Mouse (Mus musculus) liver, embryonic 16.5 days (tissue): ENCODE data around the gene Pigt. TPM values are rescaled to one million over a fixed set of nuclear protein-coding genes. Genes with fewer than 3 reads are reported as not detected.
A peak's percentile ranks its signal among the peaks of the same experiment; 100 is the strongest.

Experiments used
- ATAC-seq: fragments of 200-750 bp; cut with Nextera tagmentation; 2 replicates; pipeline ENCODE4 v1.8.0; 2017; ENCODE audit warnings: low read depth, mild to moderate bottlenecking, moderate number of reproducible peaks, moderate library complexity
- H3K27ac ChIP-seq: fragments of 300-500 bp; sonication (generic); 2 replicates; pipeline ENCODE4 v1.5.1; 2014; ENCODE audit warnings: mild to moderate bottlenecking, low read length
- H3K27me3 ChIP-seq: fragments of 300-500 bp; sonication (generic); 2 replicates; pipeline ENCODE4 v1.6.1; 2014; ENCODE audit warnings: low read depth, low read length, mixed read lengths; ENCODE audit not compliant: control insufficient read depth, insufficient read depth
- H3K36me3 ChIP-seq: fragments of 300-500 bp; sonication (generic); 2 replicates; pipeline ENCODE4 v1.6.1; 2014; ENCODE audit warnings: mild to moderate bottlenecking; ENCODE audit not compliant: control insufficient read depth, insufficient read depth
- H3K4me1 ChIP-seq: fragments of 300-500 bp; sonication (generic); 2 replicates; pipeline ENCODE4 v1.6.1; 2014; ENCODE audit warnings: low read depth, low read length, mixed read lengths; ENCODE audit not compliant: control insufficient read depth
- H3K4me2 ChIP-seq: fragments of 300-500 bp; sonication (generic); 2 replicates; pipeline ENCODE4 v1.6.1; 2014; ENCODE audit warnings: low read depth, low read length, mixed read lengths
- H3K4me3 ChIP-seq: fragments of 300-500 bp; sonication (generic); 2 replicates; pipeline ENCODE4 v1.5.1; 2014; ENCODE audit warnings: low read depth, mild to moderate bottlenecking, low read length
- H3K9ac ChIP-seq: fragments of 300-500 bp; sonication (generic); 2 replicates; pipeline ENCODE4 v1.6.1; 2014; ENCODE audit warnings: low read depth, low read length
- H3K9me3 ChIP-seq: fragments of 300-500 bp; sonication (generic); replicated peaks from 2 replicates; pipeline ENCODE4 v1.6.1; 2016; ENCODE audit warnings: low read length; ENCODE audit not compliant: control insufficient read depth
- WGBS: fragments of 180-500 bp; shearing (Covaris S2); extraction: QIAGEN DNeasy Blood & Tissue Kit; methylation state at CpG from one replicate; pipeline ENCODE4 v1.1.7; 2014; ENCODE audit not compliant: insufficient replicate concordance; 5-methylcytosine and 5-hydroxymethylcytosine counted together
- polyA plus RNA-seq: library from polyadenylated mRNA; unstranded; fragments of >200 nt; fragmentation: Nextera tagmentation; extraction: Ambion mirVana; gene quantifications from 2 replicates; pipeline ENCODE4 v1.2.1, GENCODE M21; 2015

The Pigt gene
- polyA plus RNA-seq, 1 experiment from 2014 or later: 24.0 TPM

DNA sequence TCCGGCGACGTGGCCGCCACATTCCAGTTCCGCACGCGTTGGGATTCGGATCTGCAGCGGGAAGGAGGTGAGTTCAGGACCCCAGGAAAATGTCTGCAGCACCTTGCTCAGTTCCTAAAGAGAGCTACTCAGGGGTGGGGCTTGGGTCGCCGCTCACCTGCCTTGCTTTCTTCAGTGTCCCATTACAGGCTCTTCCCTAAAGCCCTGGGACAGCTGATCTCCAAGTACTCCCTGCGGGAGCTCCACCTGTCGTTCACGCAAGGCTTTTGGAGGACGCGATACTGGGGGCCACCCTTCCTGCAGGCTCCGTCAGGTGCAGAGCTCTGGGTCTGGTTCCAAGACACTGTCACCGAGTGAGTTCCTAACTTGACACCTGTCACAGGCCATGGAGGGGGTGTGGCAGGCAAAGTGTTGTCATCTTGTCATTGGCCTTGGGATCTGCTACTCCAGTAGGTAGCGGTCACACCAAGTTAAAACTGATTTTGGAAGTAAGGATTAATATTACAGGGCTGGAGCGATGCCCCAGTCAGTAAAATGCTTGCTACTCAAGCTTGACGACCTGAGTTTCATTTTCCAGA lies 460 bp downstream of the Pigt start:
- peak overlapping the region; percentile 87 for H3K4me3 ChIP-seq
- peak; percentile 45 for ATAC-seq
- peaks cover 14% of the 10 kb centered on the region for H3K4me1 ChIP-seq
- H3K27me3 ChIP-seq: no peaks in the 10 kb centered on the region
- peak overlapping the region; percentile 75 for H3K9ac ChIP-seq
- 4% methylated on average over 21 of the region's 21 CpGs for whole genome bisulfite sequencing
- H3K36me3 ChIP-seq: peaks cover 15% of the 10 kb centered on the region
- H3K9me3 ChIP-seq: no peaks in the 10 kb centered on the region
- H3K27ac ChIP-seq: peak overlapping the region; percentile 10; the same call in 1 of the 2 replicates
- H3K4me2 ChIP-seq: peak overlapping the region; percentile 93

DNA sequence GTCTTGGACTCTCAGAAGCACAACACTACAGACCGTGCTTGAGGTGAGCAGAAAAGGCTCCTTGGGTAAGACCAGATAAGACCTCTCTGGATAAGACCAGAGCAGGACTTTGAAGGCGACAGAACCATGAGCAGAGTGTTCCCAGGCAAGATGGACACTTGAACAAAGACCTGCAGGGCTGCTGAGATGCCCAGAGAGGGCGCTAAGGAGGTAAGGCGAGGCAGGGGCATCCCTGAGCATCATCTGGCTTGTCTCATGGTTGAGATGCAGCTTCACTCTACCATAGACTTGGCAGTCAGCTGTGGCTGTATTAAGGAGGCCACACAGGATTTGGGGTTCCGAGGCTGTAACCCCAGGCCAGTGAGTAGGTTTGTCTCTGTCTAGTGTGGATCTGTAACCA lies 2.0 kb downstream of the Pigt start:
- Histone ChIP-seq H3K9me3 (0 out of 2 replicates have a peak, but pooled peaks cover 2% of the 10 kb centered on the region), H3K36me3 (peaks cover 29% of the 10 kb centered on the region), H3K4me1 (peaks cover 14% of the 10 kb centered on the region), H3K9ac (no peak overlapping the region), H3K4me3 (no peak overlapping the region), H3K27ac (no peak overlapping the region), H3K27me3 (no peaks in the 10 kb centered on the region), H3K4me2 (no peak overlapping the region)
- WGBS: 61% methylated on average over 5 of the region's 5 CpGs
- ATAC-seq: no peak

DNA sequence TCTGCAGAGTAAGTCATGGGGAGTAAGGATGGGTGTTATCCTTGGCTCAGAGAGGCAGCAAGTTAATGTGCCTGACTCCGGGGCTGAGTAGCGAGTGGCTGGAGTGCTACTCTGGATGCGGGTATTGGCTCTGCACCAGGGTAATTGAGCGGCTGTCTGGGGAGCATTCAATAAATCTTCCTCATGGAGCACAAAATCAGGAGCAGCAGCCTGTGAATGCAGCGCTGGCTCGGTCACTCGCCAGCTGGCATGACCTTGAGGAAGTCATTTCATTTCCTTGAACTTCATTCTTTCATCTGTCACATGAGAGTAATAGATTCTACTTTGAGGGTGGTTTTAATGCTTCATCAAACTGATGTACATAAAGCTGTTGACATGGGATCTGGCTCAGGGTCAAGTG lies 3.2 kb downstream of the Pigt start:
- Histone ChIP-seq H3K27me3 (no peaks in the 10 kb centered on the region), H3K9me3 (peaks cover 4% of the 10 kb centered on the region; the same call in 1 of the 2 replicates), H3K36me3 (peaks cover 38% of the 10 kb centered on the region), H3K4me1 (peaks cover 14% of the 10 kb centered on the region), H3K4me2 (no peak overlapping the region), H3K9ac (no peak overlapping the region), H3K27ac (no peak overlapping the region), H3K4me3 (no peak overlapping the region)
- 85% methylated on average over 7 of the region's 7 CpGs for WGBS
- ATAC-seq: no peak

DNA sequence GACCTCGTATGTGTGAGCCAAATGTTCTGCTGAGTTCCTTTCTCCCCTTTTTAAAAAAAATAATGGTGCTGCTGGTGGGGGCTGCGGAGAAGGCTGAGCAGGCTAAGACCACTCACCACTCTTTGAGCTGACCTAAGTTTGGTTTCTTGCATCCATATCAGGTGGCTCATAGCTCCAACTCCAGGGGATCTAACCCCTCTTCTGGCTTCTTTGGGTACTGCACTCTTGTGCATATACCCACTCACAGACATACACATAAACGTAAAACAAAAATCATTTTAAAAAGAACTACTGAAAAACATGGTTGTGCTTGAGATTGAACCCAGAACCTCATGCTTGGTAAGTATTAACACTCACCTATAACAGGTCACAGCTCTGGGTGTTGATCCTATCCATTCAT lies 7.6 kb downstream of the Pigt start:
- Histone ChIP-seq H3K36me3 (peaks cover 38% of the 10 kb centered on the region), H3K27me3 (no peaks in the 10 kb centered on the region), H3K4me1 (no peaks in the 10 kb centered on the region), H3K27ac (no peak overlapping the region), H3K4me3 (no peak overlapping the region), H3K9me3 (peaks cover 4% of the 10 kb centered on the region; the same call in 1 of the 2 replicates), H3K4me2 (no peak overlapping the region), H3K9ac (no peak overlapping the region)
- 83% methylated on average over 3 of the region's 3 CpGs for WGBS
- no peak for ATAC-seq

DNA sequence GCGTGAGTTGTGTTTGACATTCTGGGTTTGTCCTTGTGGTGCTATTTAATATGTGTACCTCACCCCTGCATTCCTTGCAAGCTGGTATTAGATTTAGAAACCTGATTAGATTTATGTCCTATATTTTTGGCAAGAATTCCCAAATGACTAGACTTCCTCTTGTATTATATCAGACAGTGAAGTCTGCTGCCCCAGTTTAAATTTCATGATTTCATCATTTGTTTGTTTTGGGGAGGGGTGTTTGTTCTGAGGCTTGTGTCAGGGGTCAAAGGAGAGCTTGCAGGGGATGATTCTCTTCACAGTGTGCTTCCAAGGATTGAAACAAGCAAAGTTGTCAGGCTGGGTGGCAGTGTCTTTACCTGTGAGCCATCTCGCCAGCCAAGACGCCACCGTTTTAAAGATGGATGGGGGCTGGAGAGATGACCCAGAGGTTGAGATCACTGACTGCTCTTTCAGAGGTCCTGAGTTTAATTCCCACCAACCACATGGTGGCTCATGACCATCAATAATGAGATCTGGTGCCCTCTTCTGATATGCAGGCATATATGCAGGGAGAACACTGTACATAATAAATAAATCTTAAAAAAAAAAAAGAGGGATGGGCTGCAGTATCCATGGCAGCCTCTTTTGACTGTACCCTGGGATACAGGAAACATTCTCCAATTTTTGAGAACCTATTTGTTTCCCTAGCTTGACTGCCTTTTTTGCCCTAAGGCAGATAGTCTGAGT lies 8.5 kb downstream of the Pigt start:
- H3K4me3 ChIP-seq: no peak overlapping the region
- no peaks in the 10 kb centered on the region for H3K27me3 ChIP-seq
- peak; percentile 71 for ATAC-seq
- H3K4me1 ChIP-seq: no peaks in the 10 kb centered on the region
- H3K9ac ChIP-seq: no peak overlapping the region
- H3K27ac ChIP-seq: peak overlapping the region; percentile 33; the same call in 1 of the 2 replicates
- peaks cover 4% of the 10 kb centered on the region; the same call in 1 of the 2 replicates for H3K9me3 ChIP-seq
- H3K4me2 ChIP-seq: 0 out of 2 replicates have a peak overlapping the region, but pooled peaks have one; percentile 19
- peaks cover 33% of the 10 kb centered on the region for H3K36me3 ChIP-seq
- WGBS: 58% methylated on average over 4 of the region's 4 CpGs

DNA sequence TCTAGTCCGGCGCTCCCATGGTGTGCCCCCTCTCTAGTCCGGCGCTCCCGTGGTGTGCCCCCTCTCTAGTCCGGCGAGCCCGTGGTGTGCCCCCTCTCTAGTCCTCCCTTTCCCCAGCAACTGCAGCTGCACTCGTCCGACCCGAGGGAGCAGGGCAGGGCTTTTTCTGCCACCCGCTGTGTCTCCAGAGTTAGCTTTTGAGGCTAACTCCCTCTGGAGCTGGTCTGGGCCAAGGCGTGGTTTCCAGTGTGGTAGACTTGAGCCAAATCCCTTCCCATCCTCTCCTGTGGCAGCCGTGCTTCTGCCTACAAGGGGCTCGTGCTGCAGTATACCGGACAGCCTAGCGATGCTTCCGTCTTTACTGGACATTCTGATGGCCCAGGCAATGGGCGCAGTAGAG lies 10.5 kb downstream of the Pigt start:
- Histone ChIP-seq H3K4me1 (no peaks in the 10 kb centered on the region; the same call in 1 of the 2 replicates), H3K9ac (no peak overlapping the region), H3K4me3 (no peak overlapping the region), H3K27ac (no peak overlapping the region), H3K36me3 (peaks cover 23% of the 10 kb centered on the region), H3K27me3 (no peaks in the 10 kb centered on the region), H3K9me3 (peaks cover 4% of the 10 kb centered on the region; the same call in 1 of the 2 replicates), H3K4me2 (no peak overlapping the region)
- WGBS: 86% methylated on average over 19 of the region's 19 CpGs
- ATAC-seq: no peak

DNA sequence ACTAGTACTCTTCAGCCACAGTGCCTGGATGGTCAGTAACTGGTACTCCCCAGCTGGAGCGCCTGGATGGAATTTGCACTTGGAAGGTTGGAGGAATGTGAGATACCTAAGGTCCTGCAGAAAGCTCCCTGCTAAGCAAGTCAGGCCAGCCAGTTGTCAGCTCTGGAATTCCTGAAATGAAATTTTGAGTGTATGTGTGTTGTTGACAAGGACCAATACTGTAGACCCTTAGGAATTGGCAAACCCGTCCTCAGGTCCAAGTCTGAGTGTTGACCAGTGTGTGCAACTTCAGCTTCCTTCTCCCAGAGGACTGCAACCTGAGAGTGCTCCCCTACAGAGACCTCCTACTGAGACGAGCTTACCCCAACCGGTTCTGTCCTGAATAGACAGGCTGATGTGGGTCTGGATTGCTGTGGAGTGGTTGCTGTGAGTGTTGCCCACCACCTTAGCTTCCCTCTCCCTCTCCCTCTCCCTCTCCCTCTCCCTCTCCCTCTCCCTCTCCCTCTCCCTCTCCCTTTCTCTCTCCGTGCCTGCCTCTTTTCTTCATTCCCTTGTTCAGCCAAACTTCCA lies 13.4 kb downstream of the Pigt start:
- Histone ChIP-seq H3K4me1 (no peaks in the 10 kb centered on the region; the same call in 1 of the 2 replicates), H3K4me2 (no peak overlapping the region), H3K9ac (no peak overlapping the region), H3K4me3 (no peak overlapping the region), H3K27me3 (no peaks in the 10 kb centered on the region), H3K27ac (no peak overlapping the region), H3K36me3 (no peaks in the 10 kb centered on the region), H3K9me3 (no peaks in the 10 kb centered on the region)
- no peak for ATAC-seq
- WGBS: 33% methylated on average over 4 of the region's 5 CpGs

DNA sequence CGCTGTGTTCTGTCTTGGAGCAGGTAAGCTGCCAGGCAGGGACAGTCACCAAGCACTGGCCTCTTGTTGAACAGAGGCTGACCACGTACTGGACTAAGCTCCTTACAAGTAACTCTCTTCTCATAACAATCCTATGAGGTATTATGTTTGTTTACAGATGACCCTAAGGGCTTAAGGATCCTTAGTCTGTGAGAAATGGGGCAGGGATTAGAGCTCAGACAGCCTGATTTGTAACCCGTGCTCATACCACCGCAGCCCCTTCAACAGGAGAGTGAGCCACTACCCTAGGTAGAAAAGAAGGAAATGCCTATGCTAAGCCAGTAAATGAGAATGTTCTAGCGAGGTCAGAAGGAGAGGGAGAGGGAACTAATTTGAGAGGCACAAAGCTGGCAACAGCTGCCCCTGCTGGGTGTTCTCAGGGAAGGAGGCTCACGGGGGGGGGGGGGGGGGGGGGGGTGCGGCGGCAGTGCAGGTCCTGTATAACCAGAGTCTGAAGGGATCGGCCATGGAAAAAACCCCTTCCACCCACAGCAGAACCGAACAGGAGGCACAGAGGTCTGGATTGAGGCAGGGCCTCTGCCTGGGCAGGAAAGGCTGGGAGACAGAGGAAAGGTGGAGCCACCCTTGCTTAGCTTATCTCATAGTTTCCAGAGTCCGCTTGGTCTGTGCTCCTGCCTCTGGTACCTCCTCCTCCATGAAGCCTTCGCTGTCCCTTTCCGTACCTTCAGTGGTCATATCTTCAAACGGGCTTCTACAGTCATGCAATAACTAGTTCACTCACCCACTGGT lies 15.0 kb downstream of the Pigt start:
- WGBS: 33% methylated on average over 13 of the region's 14 CpGs
- no peaks in the 10 kb centered on the region; the same call in 1 of the 2 replicates for H3K4me1 ChIP-seq
- ATAC-seq: no peak
- no peak overlapping the region for H3K4me3 ChIP-seq
- H3K27ac ChIP-seq: no peak overlapping the region
- no peak overlapping the region for H3K4me2 ChIP-seq
- H3K9ac ChIP-seq: no peak overlapping the region
- no peaks in the 10 kb centered on the region for H3K36me3 ChIP-seq
- H3K27me3 ChIP-seq: no peaks in the 10 kb centered on the region
- H3K9me3 ChIP-seq: no peaks in the 10 kb centered on the region
